Mouse (Mus musculus): ENCODE results near the gene Dnaaf5.

- TF ChIP-seq GATA1 (IDR thresholded peaks at IDR 0.05; ENCODE audit: low read length) (no peak), TAL1 (IDR thresholded peaks at IDR 0.05; ENCODE audit: low read length) (no peak)
Measured at GRCm38 (mm10) chr5:139234423-139234822, 84.4 kb downstream of the Dnaaf5 start.

Measured in erythroblast, embryonic 14.5 days (primary cell).